Mouse (Mus musculus): ENCODE measurements around the gene C1ql3. TPM values are rescaled to one million over a fixed set of nuclear protein-coding genes. Genes with fewer than 3 reads are reported as not detected.

Gene C1ql3
- total RNA-seq, 4 experiments from 2014 or later, result 0.10 to 0.18 TPM; not detected in 2

Other genes starting within 250 kb of the C1ql3 start
- 10 to 100 TPM in 3 of 4 experiments, 1 to 10 TPM in 1; 7.1 to 19.4 (median 13.3) TPM for gene Pter, start 87.8 kb downstream of the C1ql3 start, total RNA-seq (2022)